Mouse (Mus musculus): ENCODE results near the gene Spata32. TPM values are rescaled to one million over a fixed set of nuclear protein-coding genes. Genes with fewer than 3 reads are reported as not detected.

The Spata32 gene
- polyA plus RNA-seq, 1 experiment from 2014 or later: not detected

DNA sequence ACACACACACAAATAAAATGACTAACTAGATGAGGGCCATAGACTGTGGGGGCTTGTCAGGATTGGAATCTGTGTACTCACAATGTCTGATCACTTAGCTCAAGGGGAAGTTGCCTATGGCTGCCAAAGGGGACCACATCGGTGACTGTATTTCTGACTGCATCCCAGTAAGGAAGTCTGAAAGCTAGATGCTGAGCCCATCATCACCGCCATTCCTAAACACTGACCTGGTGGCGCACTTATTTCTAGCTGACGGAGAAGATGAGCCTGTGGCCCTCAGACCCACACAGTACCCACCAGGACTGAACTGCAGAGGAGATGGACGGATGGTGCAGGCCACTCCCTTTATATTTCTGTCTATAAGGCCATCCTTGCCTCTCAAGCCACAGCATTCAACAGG, 41.8 kb upstream of the Spata32 start:
- Histone ChIP-seq H3K27me3 (replicated peaks; ENCODE audit: control insufficient read depth, insufficient read depth, low read length) (no peaks in the 10 kb centered on the region), H3K4me1 (replicated peaks; ENCODE audit: control insufficient read depth, insufficient read depth, low read length) (peaks cover 14% of the 10 kb centered on the region), H3K4me3 (ENCODE audit: low read depth, low read length) (no peak overlapping the region), H3K9me3 (ENCODE audit: control insufficient read depth) (no peaks in the 10 kb centered on the region), H3K36me3 (ENCODE audit: control insufficient read depth, insufficient read depth) (no peaks in the 10 kb centered on the region), H3K4me2 (replicated peaks; ENCODE audit: low read depth) (no peak overlapping the region), H3K27ac (ENCODE audit: low read depth, low read length) (peak overlapping the region; percentile 28; the same call in 1 of the 2 replicates), H3K9ac (ENCODE audit: low read depth, low read length) (no peak overlapping the region)
- TF ChIP-seq CTCF (IDR thresholded peaks at IDR 0.05; ENCODE audit: low read depth): no peak
- 92% methylated on average over 5 of the region's 5 CpGs for WGBS
- ATAC-seq: no peak

DNA sequence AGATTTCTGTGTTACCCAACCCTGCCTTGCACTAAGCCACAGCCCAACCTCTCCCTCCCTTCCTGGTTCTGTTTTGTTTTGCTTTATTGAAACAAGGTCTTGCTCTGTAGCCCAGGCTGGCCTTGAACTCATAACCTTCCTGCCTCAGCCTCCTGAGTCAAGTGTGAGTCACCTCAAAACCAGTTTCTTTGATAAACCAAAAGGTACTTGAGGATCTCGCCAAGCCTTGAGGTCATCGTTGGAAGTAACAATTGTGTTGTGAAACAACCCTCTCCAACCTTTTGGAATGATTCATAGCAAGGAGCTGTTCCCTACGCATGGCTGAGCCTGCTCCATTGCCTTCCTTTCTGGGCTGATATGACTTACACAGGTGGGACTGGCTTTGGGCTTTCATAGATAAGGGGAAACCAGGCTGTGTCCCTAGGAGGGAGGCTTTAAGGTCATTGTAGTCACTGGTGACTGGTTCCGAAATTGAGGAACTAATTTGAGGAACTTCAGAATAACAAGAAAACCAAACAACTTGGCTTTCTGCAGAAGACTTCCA, 39.8 kb upstream of the Spata32 start:
- no peak for ATAC-seq
- Histone ChIP-seq H3K4me2 (replicated peaks; ENCODE audit: low read depth) (no peak overlapping the region), H3K27ac (ENCODE audit: low read depth, low read length) (no peak overlapping the region), H3K4me1 (replicated peaks; ENCODE audit: control insufficient read depth, insufficient read depth, low read length) (peaks cover 14% of the 10 kb centered on the region), H3K9ac (ENCODE audit: low read depth, low read length) (no peak overlapping the region), H3K9me3 (ENCODE audit: control insufficient read depth) (no peaks in the 10 kb centered on the region), H3K36me3 (ENCODE audit: control insufficient read depth, insufficient read depth) (no peaks in the 10 kb centered on the region), H3K27me3 (replicated peaks; ENCODE audit: control insufficient read depth, insufficient read depth, low read length) (no peaks in the 10 kb centered on the region), H3K4me3 (ENCODE audit: low read depth, low read length) (no peak overlapping the region)
- WGBS: 74% methylated on average over 4 of the region's 4 CpGs
- TF ChIP-seq CTCF (IDR thresholded peaks at IDR 0.05; ENCODE audit: low read depth): no peak

DNA sequence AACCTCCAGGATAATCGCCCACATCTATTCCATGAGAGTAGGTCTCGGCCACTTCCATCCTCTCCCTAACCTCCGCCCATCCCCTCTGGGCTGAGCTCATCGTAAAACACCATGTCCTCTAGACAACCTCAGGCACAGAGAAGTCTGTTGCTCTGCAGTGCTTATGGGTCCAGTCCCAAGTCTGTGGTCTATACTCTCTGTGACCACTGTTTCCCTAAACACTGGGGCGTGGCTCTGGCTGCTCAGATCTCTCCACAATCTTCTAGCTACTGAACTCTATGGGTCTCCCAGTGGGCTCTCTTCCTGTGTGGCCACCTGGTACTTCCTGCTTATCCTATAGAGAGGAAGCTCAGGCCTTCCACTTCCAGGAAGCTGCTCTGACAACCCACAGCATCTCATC, 35.4 kb upstream of the Spata32 start:
- no peak for TF ChIP-seq CTCF (IDR thresholded peaks at IDR 0.05; ENCODE audit: low read depth)
- WGBS: 83% methylated on average over 5 of the region's 5 CpGs
- ATAC-seq: no peak

DNA sequence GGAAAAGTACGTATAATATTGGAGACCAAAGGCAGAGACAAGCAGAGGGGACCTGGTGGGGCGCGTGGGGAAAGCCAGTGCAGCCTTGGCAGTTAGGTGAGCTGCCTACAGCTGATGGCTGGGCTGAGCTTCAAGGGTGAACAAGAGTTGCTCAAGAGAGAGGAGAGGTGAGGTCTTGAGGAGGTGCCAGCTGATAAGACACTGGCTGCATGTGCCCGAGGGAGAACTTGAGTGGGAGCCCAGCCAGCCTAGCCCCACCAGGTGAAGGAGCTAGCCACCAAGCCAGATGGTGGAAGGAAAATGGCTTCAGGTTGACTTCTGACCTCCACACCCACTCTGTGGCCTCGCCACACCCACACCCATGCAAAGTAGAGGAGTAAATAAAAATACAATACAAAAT, 34.1 kb upstream of the Spata32 start:
- Histone ChIP-seq H3K36me3 (ENCODE audit: control insufficient read depth, insufficient read depth) (no peaks in the 10 kb centered on the region), H3K9ac (ENCODE audit: low read depth, low read length) (no peak overlapping the region), H3K27me3 (replicated peaks; ENCODE audit: control insufficient read depth, insufficient read depth, low read length) (no peaks in the 10 kb centered on the region), H3K4me1 (replicated peaks; ENCODE audit: control insufficient read depth, insufficient read depth, low read length) (no peaks in the 10 kb centered on the region), H3K4me2 (replicated peaks; ENCODE audit: low read depth) (no peak overlapping the region), H3K27ac (ENCODE audit: low read depth, low read length) (no peak overlapping the region), H3K9me3 (ENCODE audit: control insufficient read depth) (no peaks in the 10 kb centered on the region), H3K4me3 (ENCODE audit: low read depth, low read length) (no peak overlapping the region)
- TF ChIP-seq CTCF (IDR thresholded peaks at IDR 0.05; ENCODE audit: low read depth): no peak
- ATAC-seq: no peak
- 80% methylated on average over 5 of the region's 5 CpGs for WGBS

More for the DNA sequence above, 35.4 kb upstream of the Spata32 start:
- no peaks in the 10 kb centered on the region for H3K4me1 ChIP-seq (replicated peaks; ENCODE audit: control insufficient read depth, insufficient read depth, low read length)
- no peak overlapping the region for H3K9ac ChIP-seq (ENCODE audit: low read depth, low read length)
- H3K4me2 ChIP-seq (replicated peaks; ENCODE audit: low read depth): no peak overlapping the region
- no peaks in the 10 kb centered on the region for H3K27me3 ChIP-seq (replicated peaks; ENCODE audit: control insufficient read depth, insufficient read depth, low read length)
- no peaks in the 10 kb centered on the region for H3K9me3 ChIP-seq (ENCODE audit: control insufficient read depth)
- H3K27ac ChIP-seq (ENCODE audit: low read depth, low read length): no peak overlapping the region
- H3K36me3 ChIP-seq (ENCODE audit: control insufficient read depth, insufficient read depth): no peaks in the 10 kb centered on the region
- no peak overlapping the region for H3K4me3 ChIP-seq (ENCODE audit: low read depth, low read length)

DNA sequence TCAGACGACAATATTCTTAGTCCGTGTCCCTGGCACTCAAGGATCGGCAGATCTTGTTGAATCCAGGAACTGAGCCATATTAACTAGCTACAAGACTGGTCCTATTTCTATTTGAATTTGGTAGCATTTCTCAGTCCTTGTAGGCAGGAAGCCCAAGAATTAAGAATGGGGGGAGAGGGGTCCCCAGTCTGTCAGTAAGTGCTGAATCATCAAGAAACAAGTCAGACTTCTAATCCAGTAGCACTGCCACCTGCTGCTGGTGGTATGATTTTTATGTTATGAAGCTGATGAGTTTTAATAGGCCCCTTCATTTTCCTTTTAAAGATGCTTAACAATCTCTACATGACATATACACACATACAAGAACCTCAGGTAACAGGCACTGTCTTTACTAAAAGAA, 32.1 kb upstream of the Spata32 start:
- TF ChIP-seq CTCF (IDR thresholded peaks at IDR 0.05; ENCODE audit: low read depth): no peak
- Histone ChIP-seq H3K36me3 (ENCODE audit: control insufficient read depth, insufficient read depth) (no peaks in the 10 kb centered on the region), H3K9me3 (ENCODE audit: control insufficient read depth) (no peaks in the 10 kb centered on the region), H3K27me3 (replicated peaks; ENCODE audit: control insufficient read depth, insufficient read depth, low read length) (no peaks in the 10 kb centered on the region), H3K4me3 (ENCODE audit: low read depth, low read length) (no peak overlapping the region), H3K4me2 (replicated peaks; ENCODE audit: low read depth) (no peak overlapping the region), H3K4me1 (replicated peaks; ENCODE audit: control insufficient read depth, insufficient read depth, low read length) (peaks cover 6% of the 10 kb centered on the region), H3K9ac (ENCODE audit: low read depth, low read length) (no peak overlapping the region), H3K27ac (ENCODE audit: low read depth, low read length) (no peak overlapping the region)
- ATAC-seq: no peak
- WGBS: 89% methylated on average over 3 of the region's 3 CpGs

DNA sequence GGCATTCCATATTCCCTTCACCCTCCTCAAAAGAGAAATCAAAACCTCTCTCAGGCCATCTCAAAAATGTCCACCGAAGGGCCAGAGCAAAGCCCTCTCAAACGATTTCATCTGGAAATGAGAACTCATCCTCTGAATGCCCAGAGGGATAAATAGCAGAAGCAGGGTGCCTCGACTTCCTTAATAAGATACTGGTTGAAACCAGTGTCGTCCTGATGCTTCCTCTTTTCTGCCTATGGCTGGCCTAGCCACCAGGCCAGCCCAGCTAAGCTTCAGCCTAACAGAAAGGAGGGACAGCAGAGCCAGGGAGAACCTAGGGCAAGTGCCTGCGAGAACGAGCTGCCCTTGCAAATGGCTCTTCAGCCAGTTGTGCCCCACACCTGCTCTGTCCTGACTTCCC, 31.3 kb upstream of the Spata32 start:
- Histone ChIP-seq H3K9ac (ENCODE audit: low read depth, low read length) (no peak overlapping the region), H3K9me3 (ENCODE audit: control insufficient read depth) (no peaks in the 10 kb centered on the region), H3K36me3 (ENCODE audit: control insufficient read depth, insufficient read depth) (no peaks in the 10 kb centered on the region), H3K4me3 (ENCODE audit: low read depth, low read length) (no peak overlapping the region), H3K27ac (ENCODE audit: low read depth, low read length) (no peak overlapping the region), H3K4me1 (replicated peaks; ENCODE audit: control insufficient read depth, insufficient read depth, low read length) (peaks cover 6% of the 10 kb centered on the region), H3K27me3 (replicated peaks; ENCODE audit: control insufficient read depth, insufficient read depth, low read length) (no peaks in the 10 kb centered on the region), H3K4me2 (replicated peaks; ENCODE audit: low read depth) (no peak overlapping the region)
- WGBS: 72% methylated on average over 6 of the region's 6 CpGs
- no peak for TF ChIP-seq CTCF (IDR thresholded peaks at IDR 0.05; ENCODE audit: low read depth)
- ATAC-seq: no peak

DNA sequence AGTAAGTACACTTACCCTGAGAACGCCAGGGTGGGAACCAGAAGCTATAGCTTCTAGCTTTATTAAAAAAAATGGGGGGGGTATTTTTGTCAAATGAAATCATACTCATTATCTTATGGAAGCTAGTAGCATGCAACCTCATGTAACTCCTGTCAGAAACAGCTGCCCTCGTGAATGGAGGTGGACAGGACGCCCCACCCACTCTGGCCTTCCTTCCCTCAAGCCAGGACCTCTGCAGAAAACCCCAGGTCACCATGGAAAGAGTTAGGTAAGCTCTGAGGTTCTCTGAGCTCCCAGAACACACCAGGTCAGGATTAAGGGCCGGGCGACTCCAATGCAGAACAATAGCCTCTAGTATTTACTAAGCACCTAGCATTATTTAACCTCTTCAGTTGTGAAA, 30.6 kb upstream of the Spata32 start:
- peaks cover 6% of the 10 kb centered on the region for H3K4me1 ChIP-seq (replicated peaks; ENCODE audit: control insufficient read depth, insufficient read depth, low read length)
- H3K36me3 ChIP-seq (ENCODE audit: control insufficient read depth, insufficient read depth): no peaks in the 10 kb centered on the region
- no peak for TF ChIP-seq CTCF (IDR thresholded peaks at IDR 0.05; ENCODE audit: low read depth)
- no peak overlapping the region for H3K4me3 ChIP-seq (ENCODE audit: low read depth, low read length)
- no peaks in the 10 kb centered on the region for H3K27me3 ChIP-seq (replicated peaks; ENCODE audit: control insufficient read depth, insufficient read depth, low read length)
- 72% methylated on average over 5 of the region's 5 CpGs for WGBS
- H3K9ac ChIP-seq (ENCODE audit: low read depth, low read length): no peak overlapping the region
- H3K4me2 ChIP-seq (replicated peaks; ENCODE audit: low read depth): no peak overlapping the region
- no peaks in the 10 kb centered on the region for H3K9me3 ChIP-seq (ENCODE audit: control insufficient read depth)
- ATAC-seq: no peak
- no peak overlapping the region for H3K27ac ChIP-seq (ENCODE audit: low read depth, low read length)
